Mouse (Mus musculus) R1 (cell line): ENCODE data around the gene Prdm16.

Source experiments
- DNase-seq: peaks from one replicate; pipeline ENCODE4 v3.0.0-alpha.2; 2018; ENCODE audit warnings: low read depth, low spot score

Prdm16 gene

DNA sequence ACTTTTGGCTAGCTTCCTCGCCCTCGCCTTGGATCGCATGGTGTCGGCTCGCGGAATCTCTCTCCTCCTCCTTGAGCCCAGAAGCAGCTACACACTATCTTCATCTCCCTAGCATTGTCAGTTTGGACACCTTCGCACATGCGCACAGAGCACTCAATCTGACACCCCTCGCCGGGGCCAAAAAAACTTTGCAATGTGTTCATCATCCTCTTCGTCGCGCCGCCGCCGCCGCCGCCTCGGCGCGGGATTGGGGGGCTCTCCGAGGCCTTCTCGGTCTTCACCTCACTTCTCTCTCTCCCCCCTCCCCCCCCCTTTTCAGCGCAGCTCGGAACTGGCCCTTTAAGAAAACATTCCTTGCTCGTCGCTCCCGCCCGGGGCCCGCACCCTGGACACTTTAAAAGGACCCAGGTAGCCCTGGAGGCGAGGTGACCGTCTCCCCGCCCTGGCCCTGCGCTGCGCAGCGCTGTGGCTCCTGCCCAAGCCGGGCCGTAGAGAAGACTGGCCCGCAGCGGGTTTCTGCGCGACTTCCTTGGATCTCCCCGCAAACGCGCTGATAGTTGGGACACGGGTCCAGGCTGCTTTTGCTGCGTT is at the start of gene Prdm16:
Gene Prdm16, minus strand, starts transcription at position 153 of the 591 bp plus-strand sequence.
- DNase-seq = peak; percentile 91

DNA sequence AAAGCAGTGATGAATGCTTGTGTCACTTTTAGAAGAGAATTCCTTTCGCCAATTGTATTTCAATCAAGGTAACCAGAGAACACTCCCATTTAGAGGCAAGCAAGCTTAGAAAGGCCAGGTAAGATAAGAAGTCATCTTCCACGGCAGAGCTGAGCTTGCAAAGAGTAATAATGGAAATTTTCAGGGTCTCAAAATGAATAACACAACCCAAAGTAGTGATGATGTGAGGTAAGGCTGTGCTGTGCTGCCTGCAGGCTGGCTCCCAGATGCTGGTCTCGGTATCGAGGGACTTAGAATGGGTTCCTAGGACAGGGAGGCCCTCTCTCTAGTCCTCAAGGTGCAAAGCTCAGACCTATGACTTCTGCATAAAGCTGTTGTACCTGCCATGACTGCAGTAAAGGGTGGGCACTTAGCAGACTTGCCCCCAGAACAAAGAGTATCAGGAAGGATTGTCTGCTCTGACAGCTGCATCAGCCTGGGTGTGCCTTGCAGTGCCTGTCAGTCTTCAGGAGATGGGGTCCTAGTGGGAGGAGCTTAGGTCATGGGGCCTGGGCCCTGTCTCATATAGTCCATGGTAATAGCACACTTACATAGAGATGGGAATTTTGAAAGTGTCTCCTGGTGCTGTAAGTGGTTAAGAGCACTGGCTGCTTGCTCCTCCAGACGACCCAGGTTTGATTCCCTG is 46.5 kb upstream of the Prdm16 start:
- peak; percentile 61 for DNase-seq

DNA sequence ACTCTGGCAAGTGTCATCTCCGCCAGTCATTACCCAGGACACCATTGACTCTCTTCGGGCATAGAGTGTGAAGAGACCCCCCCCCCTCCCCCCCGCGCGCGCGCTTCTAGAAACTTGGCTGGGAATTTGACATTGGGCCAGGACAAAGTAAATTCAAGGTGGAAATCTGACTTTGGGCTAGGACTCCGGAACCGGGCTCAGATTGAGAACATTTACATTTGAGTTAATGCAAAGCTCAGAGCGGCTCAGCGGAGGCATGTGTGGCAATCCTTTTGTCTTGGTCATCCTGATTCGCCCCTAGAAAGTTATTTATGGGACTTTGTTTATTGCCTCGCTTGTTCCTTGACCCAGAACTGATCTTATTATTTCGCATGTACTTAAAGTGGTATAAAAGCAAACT is 45.6 kb upstream of the Prdm16 start:
- DNase-seq = peak; percentile 97

DNA sequence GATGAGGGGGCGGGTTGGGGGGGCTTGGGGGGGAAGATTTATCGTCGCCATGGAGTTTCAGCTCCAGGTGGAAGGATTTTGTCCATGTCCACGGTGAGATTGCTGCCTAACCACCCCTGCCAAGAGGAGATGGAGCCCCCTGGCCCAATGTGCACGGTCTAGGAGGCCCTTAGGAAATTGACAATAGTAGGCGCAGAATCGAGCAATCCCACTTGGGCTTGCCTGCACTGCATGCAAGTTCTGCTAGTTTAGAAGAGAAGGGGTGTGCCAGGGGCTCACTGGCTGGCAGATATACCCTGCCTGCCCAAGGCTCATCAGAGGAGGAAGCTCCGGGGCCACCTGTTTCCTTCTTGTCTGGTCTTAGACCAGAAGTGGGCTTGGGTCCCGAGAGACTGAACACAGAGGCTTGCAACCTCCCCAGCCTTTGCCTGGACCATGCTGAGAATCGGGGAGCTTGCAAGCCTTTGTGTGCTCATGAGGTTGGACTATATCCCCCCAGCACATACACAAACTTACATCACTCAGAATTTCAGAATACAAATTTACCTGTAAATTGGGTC is 38.8 kb upstream of the Prdm16 start:
- DNase-seq = no peak

DNA sequence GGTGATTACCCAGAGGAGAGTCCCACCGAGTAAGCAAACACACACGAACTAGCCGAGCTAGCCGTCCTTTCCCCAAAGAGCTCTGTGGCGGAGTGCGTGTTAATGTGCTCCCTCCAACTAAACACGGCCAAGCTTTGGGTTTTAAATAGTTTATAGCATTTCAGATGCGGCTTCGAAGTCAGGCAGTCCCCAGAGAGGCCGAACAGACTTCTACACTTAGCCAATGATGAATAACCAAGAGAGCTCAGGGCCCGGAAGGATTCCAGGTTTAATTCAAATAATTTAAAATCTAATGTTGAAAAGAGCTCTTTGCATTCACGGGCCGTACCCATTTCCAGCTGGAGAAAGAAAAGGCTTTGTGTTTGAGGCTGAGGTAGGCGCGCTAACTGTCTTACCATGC is 38.3 kb upstream of the Prdm16 start:
- DNase-seq = peak; percentile 24

DNA sequence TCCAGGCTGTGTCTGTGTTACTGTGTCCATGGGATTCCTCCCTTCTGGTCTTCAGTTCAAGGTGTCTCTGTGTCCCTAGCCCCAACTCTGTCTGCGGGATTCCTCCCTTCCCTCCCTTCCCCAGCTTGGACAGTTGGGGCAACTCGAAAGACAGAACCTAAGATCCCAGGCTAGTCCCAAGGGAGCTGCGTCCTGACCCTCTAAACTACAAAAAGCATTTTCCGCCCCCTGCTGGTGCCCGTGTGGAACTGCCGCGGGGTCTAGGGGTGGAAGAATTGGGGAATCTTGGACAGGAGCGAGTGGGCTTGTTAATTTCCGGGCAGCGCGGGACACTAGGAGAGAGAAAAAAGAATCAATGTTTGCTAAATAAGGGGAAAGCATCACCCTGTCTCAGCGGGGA is 37.9 kb upstream of the Prdm16 start:
- peak; percentile 85 for DNase-seq

DNA sequence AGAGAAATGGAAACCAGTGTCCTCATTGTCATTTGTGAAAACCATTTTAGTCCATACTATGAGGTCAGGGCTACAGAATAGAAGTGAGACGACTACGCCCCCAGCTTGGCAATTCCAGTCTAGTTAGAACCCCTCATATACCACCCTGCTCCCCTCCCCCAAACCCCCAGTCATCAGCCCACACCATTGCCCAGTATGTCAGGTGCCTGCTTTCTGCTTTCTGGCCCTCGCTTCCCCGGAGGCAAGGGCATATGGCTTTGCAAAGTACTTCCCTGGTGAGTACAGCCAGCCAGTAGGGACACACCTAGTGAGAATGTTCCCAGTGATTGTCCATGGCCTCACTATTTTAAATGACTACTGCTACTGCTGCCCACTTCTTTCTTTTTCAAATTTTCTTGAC is 37.3 kb upstream of the Prdm16 start:
- no peak for DNase-seq

DNA sequence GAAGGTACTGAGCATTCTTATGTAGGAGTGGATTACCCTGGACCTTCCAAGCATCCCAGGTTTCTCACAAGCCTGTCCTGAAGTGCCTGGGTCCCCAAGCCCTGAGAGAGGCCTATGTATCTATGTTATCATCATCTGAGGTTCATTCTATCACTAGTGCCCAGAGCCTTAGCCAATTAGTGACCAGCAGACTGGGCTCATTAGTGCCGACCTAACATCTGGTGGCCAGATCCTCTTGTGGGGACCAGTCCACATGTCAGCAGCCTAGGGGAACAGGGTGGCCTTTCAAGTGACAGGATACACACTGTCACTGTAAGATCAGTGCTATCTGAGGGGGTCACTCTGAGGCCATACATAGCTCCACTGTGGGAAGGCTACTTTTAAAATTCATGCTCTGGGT is 35.4 kb upstream of the Prdm16 start:
- no peak for DNase-seq

DNA sequence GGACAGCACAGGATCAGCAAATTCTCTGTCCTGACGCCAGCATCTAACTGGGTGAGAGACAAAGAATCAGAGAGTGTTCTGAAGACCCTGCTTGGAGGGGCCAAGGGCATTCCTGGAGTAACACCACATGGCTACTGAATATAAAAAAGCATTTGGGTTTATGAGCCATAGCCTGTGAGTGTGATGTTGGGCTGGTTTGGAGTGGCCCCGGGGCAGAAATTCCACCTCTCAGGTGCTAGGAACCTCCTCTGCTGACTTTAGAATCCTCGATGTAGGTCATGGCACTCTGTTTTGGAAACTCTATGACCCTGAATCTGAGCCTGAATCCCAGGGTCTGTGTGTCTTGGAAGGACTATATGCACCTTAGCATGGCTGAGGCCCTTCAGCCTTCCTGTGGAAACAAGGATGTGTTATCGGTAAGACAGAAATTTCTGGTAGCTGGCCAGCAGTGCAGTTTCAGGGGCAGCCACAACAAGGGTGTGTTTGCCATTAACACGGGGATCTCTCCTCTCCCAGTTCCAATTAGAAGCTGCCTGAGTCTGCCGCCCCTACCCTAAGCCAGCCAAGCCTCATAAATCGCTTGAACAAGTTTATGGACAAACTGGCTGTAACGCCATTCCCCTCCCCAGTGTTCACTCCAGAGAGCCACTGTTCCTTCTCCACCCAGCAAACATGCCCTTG is 34.7 kb upstream of the Prdm16 start:
- DNase-seq = no peak

DNA sequence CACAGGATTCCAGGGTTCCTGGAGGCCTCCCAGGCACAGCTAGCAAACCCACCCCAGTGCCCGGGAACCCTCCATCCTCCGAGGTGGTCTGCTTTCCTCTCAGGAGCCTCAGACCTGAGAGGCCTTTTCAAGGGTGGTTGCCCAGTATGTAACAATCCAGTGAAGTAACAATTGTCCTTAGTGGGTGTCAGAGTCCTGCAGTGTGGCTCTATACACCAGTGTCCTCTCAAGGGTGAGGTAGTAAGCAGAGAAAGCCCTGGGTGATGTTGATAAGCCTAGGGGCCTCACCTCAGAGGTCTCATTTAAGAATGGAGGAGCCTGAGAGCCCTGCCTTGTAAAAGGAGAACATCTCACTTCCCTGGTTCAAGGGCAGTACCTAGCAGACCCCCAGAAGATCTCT is 31.1 kb upstream of the Prdm16 start, which contains the start of gene Actrt2:
Gene Actrt2, minus strand, starts transcription at position 101 of the 400 bp plus-strand sequence.
- DNase-seq = no peak

DNA sequence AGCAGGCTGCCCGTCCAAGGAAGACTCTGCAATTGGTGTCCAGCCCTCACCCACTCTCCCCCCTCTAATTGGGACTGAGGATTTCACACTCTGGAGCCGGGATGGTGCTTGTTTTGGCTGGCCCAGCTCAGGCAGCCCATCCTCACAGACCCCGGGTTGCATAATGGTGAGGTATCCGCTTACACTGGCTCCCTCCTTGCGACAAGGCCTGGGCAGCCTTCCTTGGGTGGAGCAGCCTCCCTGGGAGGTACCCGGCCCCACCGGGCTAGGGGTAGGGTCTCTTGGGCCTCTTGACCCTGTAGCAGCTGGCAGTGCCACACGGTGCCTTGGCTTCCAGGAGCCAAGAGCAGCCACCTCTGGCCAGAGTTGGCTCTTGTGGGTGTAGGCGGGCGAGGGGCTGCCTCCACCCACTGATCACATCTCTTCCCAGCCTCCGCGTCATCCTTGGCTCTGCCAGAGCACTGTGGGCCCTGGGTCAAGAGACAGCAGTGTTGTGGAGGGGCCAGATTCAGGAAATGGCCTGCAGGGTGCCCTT is 26.1 kb upstream of the Prdm16 start:
- DNase-seq = no peak

DNA sequence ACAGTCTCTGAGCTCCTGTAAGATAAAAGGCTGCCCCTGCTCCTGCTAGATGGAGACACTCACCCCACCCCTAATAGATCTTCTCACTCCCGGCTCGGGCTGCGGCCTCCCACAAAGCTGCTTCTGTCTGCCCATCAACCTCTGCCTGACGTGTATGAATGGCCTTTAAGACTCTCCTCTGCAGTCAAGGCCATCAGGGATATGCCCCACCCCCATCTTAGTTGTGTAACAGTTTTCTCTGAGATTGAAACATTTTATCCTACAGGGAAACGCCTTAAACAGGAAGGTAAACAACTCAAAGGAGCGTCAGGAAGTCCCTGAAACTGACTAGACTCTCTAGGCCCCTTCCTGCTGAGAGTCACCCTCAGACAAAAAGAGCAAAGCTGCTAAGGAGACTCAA is 24.6 kb upstream of the Prdm16 start:
- DNase-seq = peak; percentile 86

DNA sequence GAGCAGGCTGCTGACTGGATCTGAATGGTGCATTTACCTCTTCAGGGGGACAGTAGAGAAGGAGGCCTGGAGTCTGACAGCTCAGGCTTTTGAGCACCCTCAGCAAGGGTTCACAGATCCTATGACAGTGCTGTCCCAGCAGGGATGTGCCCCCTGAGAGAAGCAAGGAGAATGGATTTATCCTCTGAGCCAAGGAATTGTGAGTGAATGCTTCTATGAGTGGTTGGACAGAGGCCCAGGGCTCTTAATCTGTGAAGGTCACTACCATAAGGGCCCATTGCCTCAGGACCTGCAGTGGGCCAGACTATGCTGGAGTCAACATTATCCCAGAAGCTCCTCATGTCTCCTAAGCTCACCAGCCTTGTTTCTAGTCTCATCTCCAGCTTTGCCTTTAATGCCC is 23.4 kb upstream of the Prdm16 start:
- no peak for DNase-seq

DNA sequence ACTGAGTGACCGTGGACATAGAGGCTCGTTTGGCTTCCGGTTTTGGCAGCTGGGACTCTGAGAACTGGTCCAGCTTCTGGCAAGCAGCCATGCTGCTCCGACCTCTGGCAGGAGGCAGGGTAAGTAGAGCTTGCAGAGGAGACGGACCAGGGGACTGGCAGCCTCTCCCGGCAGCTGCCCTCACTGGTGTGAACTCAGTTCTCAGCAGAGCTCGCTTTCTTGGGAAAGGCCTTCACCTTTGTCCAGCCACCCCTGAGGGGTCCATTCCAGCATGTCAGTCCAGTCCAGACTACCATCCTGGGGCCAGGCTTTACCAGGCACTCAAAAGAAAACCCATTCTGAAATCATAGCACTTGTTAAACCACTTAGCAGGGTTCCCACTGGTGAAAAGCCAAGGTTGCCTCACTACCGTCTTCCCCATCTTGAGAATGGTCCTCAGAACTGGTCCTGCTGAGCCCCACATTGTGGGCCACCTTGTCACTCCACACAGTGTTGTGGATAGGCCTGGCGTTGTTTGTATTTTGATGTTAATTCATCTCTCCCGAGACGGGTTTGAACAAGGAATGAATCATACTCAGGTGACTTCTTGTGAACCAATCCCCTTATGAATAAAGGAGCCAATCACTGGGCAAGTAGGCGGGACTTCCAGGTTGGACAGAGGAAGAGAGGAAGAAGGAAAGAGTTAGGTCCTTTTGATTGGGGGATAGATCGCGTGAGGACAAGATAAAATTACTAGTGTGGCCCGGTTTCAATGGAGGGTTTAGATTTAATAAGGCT is 18.6 kb upstream of the Prdm16 start:
- peak; percentile 96 for DNase-seq

DNA sequence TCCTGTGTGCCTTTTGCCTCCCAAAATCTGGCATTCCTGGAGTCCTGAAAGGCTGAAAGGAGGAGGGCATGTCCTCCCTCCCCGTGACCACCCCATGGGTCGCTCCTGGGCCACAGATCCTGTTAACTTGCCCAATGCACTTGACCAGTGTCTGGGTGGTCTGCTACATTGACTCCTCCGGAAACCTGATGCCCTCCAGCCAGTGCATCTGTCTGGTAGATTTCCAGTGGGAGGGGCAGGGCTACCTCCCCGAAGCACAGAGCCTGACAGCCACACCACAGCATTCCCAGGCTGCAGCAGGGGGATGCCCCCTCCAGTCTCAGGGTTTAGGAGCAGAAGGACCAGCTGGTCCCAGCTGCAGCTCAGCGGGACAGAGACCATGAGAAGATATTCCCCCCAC is 15.8 kb upstream of the Prdm16 start:
- DNase-seq = no peak

DNA sequence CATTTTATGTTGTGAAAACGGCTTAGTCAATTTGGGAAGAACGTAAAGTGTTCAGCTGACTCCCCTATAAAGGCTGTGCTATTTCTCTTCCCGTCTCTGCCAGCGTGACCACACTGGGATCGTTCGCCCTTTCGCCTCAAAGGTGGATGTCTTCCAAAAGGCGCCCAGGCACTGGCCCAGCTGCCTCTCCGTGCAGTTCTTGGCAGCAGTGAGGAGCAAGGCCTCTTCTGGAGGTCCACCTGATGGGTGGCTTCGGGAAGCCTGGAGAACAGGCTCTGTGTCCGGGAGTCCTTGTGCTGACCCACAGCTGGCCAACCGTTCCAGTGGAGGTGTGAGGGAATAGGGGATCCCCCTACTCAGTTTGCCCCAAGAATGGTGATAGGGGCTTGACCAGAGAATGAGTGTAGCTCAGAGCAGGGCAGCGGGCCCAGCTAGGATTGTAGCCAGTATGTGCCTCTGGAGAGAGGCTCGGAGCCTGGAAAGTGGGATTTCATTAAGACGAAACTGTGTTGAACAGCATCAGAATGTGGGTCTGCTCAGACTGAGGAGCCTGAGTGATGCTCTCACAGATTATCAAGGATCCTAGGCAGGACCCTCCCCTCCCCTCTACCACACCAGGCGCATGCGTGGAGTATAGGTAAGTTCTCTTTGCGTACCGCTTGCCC is 12.5 kb upstream of the Prdm16 start:
- DNase-seq = no peak

DNA sequence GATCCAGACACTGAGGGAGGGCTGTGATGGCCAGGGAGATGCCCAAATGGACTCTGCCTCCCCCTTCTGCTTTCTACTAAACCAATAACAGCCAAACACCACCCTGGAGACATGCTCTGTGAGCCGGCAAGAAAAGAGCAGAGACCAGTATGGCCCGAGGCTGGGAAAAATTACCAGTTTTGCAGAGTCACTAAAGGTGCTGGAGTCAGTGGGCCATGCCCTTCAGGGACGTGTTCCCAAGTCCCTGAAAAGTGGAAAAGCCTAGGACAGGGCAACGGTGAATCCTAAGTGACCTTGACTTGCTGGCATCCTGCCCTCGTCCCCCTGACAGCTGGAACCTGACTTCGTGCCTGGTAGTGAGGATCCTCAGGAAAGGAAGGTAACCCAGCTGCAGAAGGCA is 5.8 kb upstream of the Prdm16 start:
- DNase-seq = no peak

DNA sequence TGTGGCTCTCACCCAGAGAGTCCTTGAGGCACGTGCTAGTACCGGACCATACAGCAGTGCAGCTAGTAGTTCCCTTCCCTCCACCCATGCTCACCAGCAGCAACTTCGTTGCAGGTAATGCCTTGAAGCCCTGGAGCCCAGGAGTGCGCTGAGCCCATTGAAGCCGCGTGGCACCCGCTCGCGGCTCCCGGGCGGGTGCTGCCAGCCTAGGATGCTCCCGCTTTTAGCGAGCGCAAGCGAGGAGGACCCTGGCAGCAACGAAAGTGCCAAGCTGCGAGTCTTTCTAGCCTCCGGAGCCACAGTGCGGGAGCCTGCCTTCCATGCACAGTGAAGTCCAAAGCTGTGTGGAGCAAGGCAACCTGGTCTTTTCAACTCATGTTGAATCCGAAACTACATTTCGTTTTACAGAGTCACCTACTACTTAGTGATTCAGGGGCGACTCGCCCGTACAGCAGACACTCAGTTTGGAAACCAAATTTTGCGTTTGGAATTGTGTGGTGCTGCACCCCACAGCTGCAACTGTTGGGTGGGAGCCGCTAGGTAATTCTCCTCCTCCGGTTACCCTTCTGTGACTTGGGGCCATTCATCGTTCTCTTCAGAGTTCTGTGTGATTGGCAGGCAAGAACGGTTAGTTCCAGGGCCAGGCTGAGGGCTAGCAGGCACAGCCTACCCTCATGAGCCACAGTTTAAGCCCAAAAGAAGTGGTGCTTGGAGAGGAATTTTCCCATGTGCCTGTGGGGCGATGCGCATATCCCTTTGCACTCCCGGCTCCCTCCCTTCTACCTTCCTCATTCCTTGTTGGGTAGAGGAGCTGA is 4.8 kb upstream of the Prdm16 start:
- peak; percentile 49 for DNase-seq

DNA sequence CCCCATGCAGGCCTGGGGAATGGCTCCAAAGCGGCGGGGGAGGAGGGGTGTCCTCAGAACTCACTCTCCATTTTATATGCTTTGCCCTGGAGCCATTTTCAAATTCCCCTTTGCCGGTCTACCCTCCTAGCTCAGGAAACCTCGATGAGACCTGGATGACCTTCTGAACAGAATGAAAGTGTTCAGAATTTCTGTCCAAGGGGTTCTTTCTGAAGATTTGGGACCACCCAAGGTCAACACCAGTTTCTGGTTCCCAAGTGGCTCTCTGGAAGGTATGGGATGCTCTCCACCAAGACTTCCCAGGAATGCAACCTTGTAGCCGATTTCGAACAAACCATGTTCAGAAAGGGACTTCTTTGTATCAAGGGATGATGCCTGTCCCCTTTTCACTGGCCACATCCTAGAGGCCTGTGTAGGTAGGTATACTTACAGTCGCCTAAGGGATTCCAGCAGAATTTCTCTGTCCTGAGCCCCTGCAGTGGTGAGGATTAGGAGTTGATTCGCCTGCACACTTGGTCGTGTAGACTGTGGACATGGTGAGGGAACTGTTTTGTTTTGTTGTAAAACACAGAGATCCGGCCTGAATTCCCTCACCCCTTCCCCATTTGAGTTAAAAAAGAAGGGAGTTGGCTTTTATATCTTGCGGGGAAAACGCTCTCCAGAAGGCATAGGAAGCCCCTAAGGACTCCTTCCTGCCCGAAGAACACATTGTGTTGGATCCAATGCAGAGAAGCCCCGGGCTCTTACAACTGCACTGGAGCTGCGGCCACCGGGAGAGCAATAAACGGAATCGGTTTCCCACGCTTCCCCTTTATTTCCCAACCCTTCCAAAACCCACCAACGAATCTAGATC is 4.0 kb upstream of the Prdm16 start:
- DNase-seq = peak; percentile 35
